Mouse (Mus musculus): ENCODE measurements around the gene Dcbld1. TPM values are rescaled to one million over a fixed set of nuclear protein-coding genes. Genes with fewer than 3 reads are reported as not detected.

Gene Dcbld1
- polyA plus RNA-seq, 1 experiment, result 2.0 TPM

GRCm38 (mm10) chr10:52278011-52278434 lies 44.6 kb downstream of the Dcbld1 start:
- Histone ChIP-seq H3K27me3 (ENCODE audit: control insufficient read depth, insufficient read depth, low read length) (no peaks in the 10 kb centered on the region), H3K4me1 (ENCODE audit: control insufficient read depth, insufficient read depth, low read length) (no peaks in the 10 kb centered on the region), H3K27ac (ENCODE audit: control insufficient read depth, insufficient read depth, low read depth, low read length) (no peak overlapping the region), H3K36me3 (ENCODE audit: control insufficient read depth, insufficient read depth, low read length) (no peaks in the 10 kb centered on the region), H3K4me3 (ENCODE audit: control insufficient read depth, low read depth, low read length) (no peak overlapping the region)
- TF ChIP-seq POLR2A (IDR thresholded peaks at IDR 0.05; ENCODE audit: control insufficient read depth, low read depth, low read length) (no peak), CTCF (IDR thresholded peaks at IDR 0.05; ENCODE audit: control insufficient read depth, insufficient read depth, insufficient replicate concordance, low read depth, low read length) (no peak)

GRCm38 (mm10) chr10:52278866-52279265 lies 45.4 kb downstream of the Dcbld1 start:
- Histone ChIP-seq H3K27me3 (ENCODE audit: control insufficient read depth, insufficient read depth, low read length) (no peaks in the 10 kb centered on the region), H3K4me3 (ENCODE audit: control insufficient read depth, low read depth, low read length) (no peak overlapping the region), H3K36me3 (ENCODE audit: control insufficient read depth, insufficient read depth, low read length) (no peaks in the 10 kb centered on the region), H3K27ac (ENCODE audit: control insufficient read depth, insufficient read depth, low read depth, low read length) (no peak overlapping the region), H3K4me1 (ENCODE audit: control insufficient read depth, insufficient read depth, low read length) (no peaks in the 10 kb centered on the region)
- TF ChIP-seq POLR2A (IDR thresholded peaks at IDR 0.05; ENCODE audit: control insufficient read depth, low read depth, low read length) (no peak), CTCF (IDR thresholded peaks at IDR 0.05; ENCODE audit: control insufficient read depth, insufficient read depth, insufficient replicate concordance, low read depth, low read length) (no peak)

- no peak overlapping the region for H3K4me3 ChIP-seq (ENCODE audit: control insufficient read depth, low read depth, low read length)
- H3K36me3 ChIP-seq (ENCODE audit: control insufficient read depth, insufficient read depth, low read length), result no peaks in the 10 kb centered on the region
- TF ChIP-seq POLR2A (IDR thresholded peaks at IDR 0.05; ENCODE audit: control insufficient read depth, low read depth, low read length) (no peak), CTCF (IDR thresholded peaks at IDR 0.05; ENCODE audit: control insufficient read depth, insufficient read depth, insufficient replicate concordance, low read depth, low read length) (no peak)
- H3K27ac ChIP-seq (ENCODE audit: control insufficient read depth, insufficient read depth, low read depth, low read length), result no peak overlapping the region
- no peaks in the 10 kb centered on the region for H3K27me3 ChIP-seq (ENCODE audit: control insufficient read depth, insufficient read depth, low read length)
- H3K4me1 ChIP-seq (ENCODE audit: control insufficient read depth, insufficient read depth, low read length), result no peaks in the 10 kb centered on the region
These were observed 46.5 kb downstream of the Dcbld1 start for GRCm38 (mm10) chr10:52279876-52280275.

GRCm38 (mm10) chr10:52280623-52281022 lies 47.2 kb downstream of the Dcbld1 start:
- H3K27ac ChIP-seq (ENCODE audit: control insufficient read depth, insufficient read depth, low read depth, low read length), result no peak overlapping the region
- TF ChIP-seq CTCF (IDR thresholded peaks at IDR 0.05; ENCODE audit: control insufficient read depth, insufficient read depth, insufficient replicate concordance, low read depth, low read length) (no peak), POLR2A (IDR thresholded peaks at IDR 0.05; ENCODE audit: control insufficient read depth, low read depth, low read length) (no peak)
- H3K4me1 ChIP-seq (ENCODE audit: control insufficient read depth, insufficient read depth, low read length), result no peaks in the 10 kb centered on the region
- H3K27me3 ChIP-seq (ENCODE audit: control insufficient read depth, insufficient read depth, low read length), result no peaks in the 10 kb centered on the region
- no peak overlapping the region for H3K4me3 ChIP-seq (ENCODE audit: control insufficient read depth, low read depth, low read length)
- no peaks in the 10 kb centered on the region for H3K36me3 ChIP-seq (ENCODE audit: control insufficient read depth, insufficient read depth, low read length)

- no peak overlapping the region for H3K4me3 ChIP-seq (ENCODE audit: control insufficient read depth, low read depth, low read length)
- no peak overlapping the region for H3K27ac ChIP-seq (ENCODE audit: control insufficient read depth, insufficient read depth, low read depth, low read length)
- no peaks in the 10 kb centered on the region for H3K36me3 ChIP-seq (ENCODE audit: control insufficient read depth, insufficient read depth, low read length)
- H3K27me3 ChIP-seq (ENCODE audit: control insufficient read depth, insufficient read depth, low read length), result no peaks in the 10 kb centered on the region
- no peak for TF ChIP-seq POLR2A (IDR thresholded peaks at IDR 0.05; ENCODE audit: control insufficient read depth, low read depth, low read length)
- TF ChIP-seq CTCF (IDR thresholded peaks at IDR 0.05; ENCODE audit: control insufficient read depth, insufficient read depth, insufficient replicate concordance, low read depth, low read length), result no peak
- no peaks in the 10 kb centered on the region for H3K4me1 ChIP-seq (ENCODE audit: control insufficient read depth, insufficient read depth, low read length)
These were observed 47.9 kb downstream of the Dcbld1 start for GRCm38 (mm10) chr10:52281337-52281736.

- H3K4me1 ChIP-seq (ENCODE audit: control insufficient read depth, insufficient read depth, low read length), result no peaks in the 10 kb centered on the region
- H3K36me3 ChIP-seq (ENCODE audit: control insufficient read depth, insufficient read depth, low read length), result no peaks in the 10 kb centered on the region
- TF ChIP-seq POLR2A (IDR thresholded peaks at IDR 0.05; ENCODE audit: control insufficient read depth, low read depth, low read length) (no peak), CTCF (IDR thresholded peaks at IDR 0.05; ENCODE audit: control insufficient read depth, insufficient read depth, insufficient replicate concordance, low read depth, low read length) (no peak)
- H3K27ac ChIP-seq (ENCODE audit: control insufficient read depth, insufficient read depth, low read depth, low read length), result no peak overlapping the region
- no peak overlapping the region for H3K4me3 ChIP-seq (ENCODE audit: control insufficient read depth, low read depth, low read length)
- no peaks in the 10 kb centered on the region for H3K27me3 ChIP-seq (ENCODE audit: control insufficient read depth, insufficient read depth, low read length)
These were observed 51.2 kb downstream of the Dcbld1 start for GRCm38 (mm10) chr10:52284578-52284977.

GRCm38 (mm10) chr10:52287852-52288533 lies 54.6 kb downstream of the Dcbld1 start:
- Histone ChIP-seq H3K4me1 (ENCODE audit: control insufficient read depth, insufficient read depth, low read length) (no peaks in the 10 kb centered on the region), H3K27ac (ENCODE audit: control insufficient read depth, insufficient read depth, low read depth, low read length) (no peak overlapping the region), H3K27me3 (ENCODE audit: control insufficient read depth, insufficient read depth, low read length) (no peaks in the 10 kb centered on the region), H3K36me3 (ENCODE audit: control insufficient read depth, insufficient read depth, low read length) (no peaks in the 10 kb centered on the region), H3K4me3 (ENCODE audit: control insufficient read depth, low read depth, low read length) (no peak overlapping the region)
- TF ChIP-seq POLR2A (IDR thresholded peaks at IDR 0.05; ENCODE audit: control insufficient read depth, low read depth, low read length) (no peak), CTCF (IDR thresholded peaks at IDR 0.05; ENCODE audit: control insufficient read depth, insufficient read depth, insufficient replicate concordance, low read depth, low read length) (no peak)
